Mouse (Mus musculus): ENCODE data around the gene Sfmbt1.

- no peak for TF ChIP-seq CTCF (IDR thresholded peaks at IDR 0.05 in 2 of 3, conservative IDR thresholded peaks at IDR 0.05 in 1 of 3; ENCODE audit: control insufficient read depth in 1 of 3, insufficient read depth in 1 of 3, low read depth in 2 of 3, low read length in 3 of 3, poor library complexity in 1 of 3, severe bottlenecking in 1 of 3)
- peak; percentile 39; the same call in 1 of the 2 replicates for TF ChIP-seq ETS1 (IDR thresholded peaks at IDR 0.05; ENCODE audit: low read depth, low read length)
- no peak for TF ChIP-seq HCFC1 (IDR thresholded peaks at IDR 0.05; ENCODE audit: low read depth, low read length)
- TF ChIP-seq RCOR1 (IDR thresholded peaks at IDR 0.05; ENCODE audit: low read depth, low read length), result no peak
- TF ChIP-seq POLR2A (IDR thresholded peaks at IDR 0.05; ENCODE audit: control insufficient read depth in 1 of 2, insufficient read depth in 1 of 2, low read depth in 1 of 2, low read length in 2 of 2, poor library complexity in 1 of 2), result no peak
Observed at GRCm38 (mm10) chr14:30828635-30829460, 114.2 kb downstream of the Sfmbt1 start.

All from MEL (cell line).